Mouse (Mus musculus) kidney, embryonic 16.5 days (tissue): ENCODE results near the gene Hist1h4m. TPM values are rescaled to one million over a fixed set of nuclear protein-coding genes. Genes with fewer than 3 reads are reported as not detected.
A peak's percentile ranks its signal among the peaks of the same experiment; 100 is the strongest.
"Not testable (repeated sequence)": the region's sequence is repeated elsewhere in the genome, so short reads cannot be mapped to it uniquely, and the experiment has no call there.

Source experiments
- ATAC-seq: fragments of 200-750 bp; cut with Nextera tagmentation; 2 replicates; pipeline ENCODE4 v1.8.0; 2017; ENCODE audit warnings: moderate TSS enrichment; ENCODE audit not compliant: low FRiP score, low TSS enrichment
- H3K27ac ChIP-seq: fragments of 300-500 bp; sonication (generic); 2 replicates; pipeline ENCODE4 v1.5.1; 2014; ENCODE audit warnings: low read length
- H3K27me3 ChIP-seq: fragments of 300-500 bp; sonication (generic); 2 replicates; pipeline ENCODE4 v1.6.1; 2014; ENCODE audit warnings: low read length, control low read depth, mixed read lengths; ENCODE audit not compliant: insufficient read depth
- H3K36me3 ChIP-seq: fragments of 300-500 bp; sonication (generic); 2 replicates; pipeline ENCODE4 v1.6.1; 2014; ENCODE audit warnings: low read length, control low read depth, mixed read lengths; ENCODE audit not compliant: insufficient read depth
- H3K4me1 ChIP-seq: fragments of 300-500 bp; sonication (generic); 2 replicates; pipeline ENCODE4 v1.6.1; 2014; ENCODE audit warnings: low read length, control low read depth, mixed read lengths; ENCODE audit not compliant: insufficient read depth
- H3K4me2 ChIP-seq: fragments of 300-500 bp; sonication (generic); replicated peaks from 2 replicates; pipeline ENCODE4 v1.6.1; 2014; ENCODE audit warnings: low read depth, low read length
- H3K4me3 ChIP-seq: fragments of 300-500 bp; sonication (generic); 2 replicates; pipeline ENCODE4 v1.5.1; 2014; ENCODE audit warnings: mild to moderate bottlenecking, low read length
- H3K9ac ChIP-seq: fragments of 300-500 bp; sonication (generic); replicated peaks from 2 replicates; pipeline ENCODE4 v1.6.1; 2014; ENCODE audit warnings: low read length
- H3K9me3 ChIP-seq: fragments of 300-500 bp; sonication (generic); 2 replicates; pipeline ENCODE4 v1.6.1; 2016; ENCODE audit warnings: low read length, control low read depth
- WGBS: fragments of 180-500 bp; shearing (Covaris S2); extraction: QIAGEN DNeasy Blood & Tissue Kit; methylation state at CpG from one replicate; pipeline ENCODE4 v1.1.7; 2014; 5-methylcytosine and 5-hydroxymethylcytosine counted together
- polyA plus RNA-seq: library from polyadenylated mRNA; unstranded; fragments of >200 nt; fragmentation: Nextera tagmentation; extraction: Ambion mirVana; gene quantifications from 2 replicates; pipeline ENCODE4 v1.2.1, GENCODE M21; 2015

The Hist1h4m gene
- polyA plus RNA-seq, 1 experiment from 2014 or later = not detected

DNA sequence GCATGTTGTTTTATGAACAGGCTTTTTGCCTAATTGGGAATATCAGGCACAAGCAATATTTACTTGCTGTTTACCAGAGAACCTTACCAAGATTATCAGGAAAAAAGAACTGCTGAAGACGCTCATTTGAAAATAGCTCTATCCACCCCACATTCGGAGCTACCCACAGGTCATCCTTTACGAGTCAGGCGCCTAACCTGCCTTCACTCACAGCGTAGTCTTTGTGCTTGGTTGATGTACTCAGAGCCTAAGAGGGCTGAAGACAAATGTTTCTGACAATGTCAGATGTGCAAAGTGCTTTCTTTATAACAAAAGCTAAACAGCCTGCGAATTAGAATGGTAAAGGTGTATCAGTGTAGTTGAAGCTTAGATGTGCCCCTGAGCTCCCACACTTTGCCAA, 27.2 kb upstream of the Hist1h4m start:
- Histone ChIP-seq H3K27ac (peak overlapping the region; percentile 91), H3K9me3 (no peaks in the 10 kb centered on the region), H3K4me2 (peak overlapping the region; percentile 51), H3K27me3 (no peaks in the 10 kb centered on the region), H3K4me1 (peaks cover 45% of the 10 kb centered on the region), H3K4me3 (no peak overlapping the region), H3K36me3 (no peaks in the 10 kb centered on the region), H3K9ac (peak overlapping the region; percentile 63)
- 26% methylated on average over 6 of the region's 6 CpGs for WGBS
- ATAC-seq = no peak

DNA sequence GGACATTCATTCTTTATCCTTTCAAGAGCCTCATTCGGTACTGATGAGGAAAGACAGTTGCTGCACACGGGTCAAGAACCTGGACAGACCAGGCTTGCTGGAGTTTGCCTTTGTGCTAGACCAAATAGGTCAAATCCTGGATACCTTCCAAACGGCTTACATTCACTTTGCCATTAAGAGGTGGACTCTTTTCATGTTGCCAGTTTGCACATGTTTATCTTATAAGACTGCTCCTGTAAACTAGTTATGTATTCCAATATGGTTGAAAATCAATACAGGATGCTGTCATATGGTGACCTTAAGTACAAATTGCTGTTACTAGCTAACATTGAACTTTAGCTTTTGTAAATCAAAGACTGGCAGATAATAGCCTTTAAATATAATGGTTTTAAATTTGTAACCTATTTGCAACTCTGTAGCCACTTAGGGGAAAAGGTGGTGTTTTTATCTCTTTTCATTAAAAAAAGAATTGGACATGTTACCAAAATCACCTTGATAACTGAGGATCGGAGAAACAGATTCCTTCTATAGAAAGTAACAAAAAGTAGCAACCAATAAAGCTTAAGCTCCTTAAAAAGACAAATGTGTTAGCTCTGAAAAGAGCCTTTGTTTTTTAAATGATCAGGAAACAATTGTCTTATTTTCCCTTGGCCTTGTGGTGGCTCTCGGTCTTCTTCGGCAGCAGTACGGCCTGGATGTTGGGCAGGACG, 25.2 kb upstream of the Hist1h4m start:
- WGBS = 8% methylated on average over 8 of the region's 8 CpGs
- H3K4me3 ChIP-seq = peak overlapping the region; percentile 44
- H3K4me2 ChIP-seq = peak overlapping the region; percentile 55
- H3K4me1 ChIP-seq = peaks cover 41% of the 10 kb centered on the region
- no peaks in the 10 kb centered on the region for H3K27me3 ChIP-seq
- ATAC-seq = no peak
- H3K36me3 ChIP-seq = no peaks in the 10 kb centered on the region
- H3K9me3 ChIP-seq = no peaks in the 10 kb centered on the region
- peak overlapping the region; percentile 70 for H3K9ac ChIP-seq
- peak overlapping the region; percentile 90 for H3K27ac ChIP-seq

DNA sequence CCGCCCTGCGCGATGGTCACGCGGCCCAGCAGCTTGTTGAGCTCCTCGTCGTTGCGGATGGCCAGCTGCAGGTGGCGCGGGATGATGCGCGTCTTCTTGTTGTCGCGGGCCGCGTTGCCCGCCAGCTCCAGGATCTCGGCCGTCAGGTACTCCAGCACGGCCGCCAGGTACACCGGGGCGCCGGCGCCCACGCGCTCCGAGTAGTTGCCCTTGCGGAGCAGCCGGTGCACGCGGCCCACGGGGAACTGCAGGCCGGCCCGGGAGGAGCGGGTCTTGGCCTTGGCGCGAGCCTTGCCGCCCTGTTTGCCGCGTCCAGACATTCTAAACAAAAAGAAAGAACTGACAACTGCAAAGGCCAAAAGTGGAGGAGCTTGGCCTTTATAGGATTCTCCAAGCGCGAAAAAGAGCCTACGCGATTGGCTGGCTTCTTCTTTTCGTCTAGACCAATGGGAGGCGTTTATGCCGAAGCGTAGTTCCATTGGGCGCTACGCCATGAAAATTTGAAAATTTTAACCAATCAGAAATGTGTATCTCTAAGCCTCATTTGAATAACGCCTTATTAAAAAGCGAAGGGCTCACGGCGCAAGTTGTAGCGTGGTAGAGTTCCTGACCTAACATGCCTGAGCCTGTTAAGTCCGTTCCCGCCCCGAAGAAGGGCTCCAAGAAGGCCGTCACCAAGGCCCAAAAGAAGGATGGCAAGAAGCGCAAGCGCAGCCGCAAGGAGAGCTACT, 24.5 kb upstream of the Hist1h4m start, which contains the start of the genes Hist1h2an and Hist1h2bp:
TSS of gene Hist1h2an (minus strand) at position 320 of the 731 bp plus-strand sequence.
TSS of gene Hist1h2bp (plus strand) at position 563 of the 731 bp plus-strand sequence.
- H3K9me3 ChIP-seq, H3K36me3 ChIP-seq, H3K27me3 ChIP-seq: not testable (repeated sequence)
- Histone ChIP-seq H3K4me2 (peak within 1 kb of the TSS; percentile 55), H3K27ac (peak within 1 kb of the TSS; percentile 90), H3K4me1 (peaks cover 40% of the 10 kb centered on the region), H3K4me3 (peak within 1 kb of the TSS; percentile 44), H3K9ac (peak within 1 kb of the TSS; percentile 70)
- under 1% methylated on average over 36 of the region's 63 CpGs for WGBS
- peak; percentile 96 for ATAC-seq

DNA sequence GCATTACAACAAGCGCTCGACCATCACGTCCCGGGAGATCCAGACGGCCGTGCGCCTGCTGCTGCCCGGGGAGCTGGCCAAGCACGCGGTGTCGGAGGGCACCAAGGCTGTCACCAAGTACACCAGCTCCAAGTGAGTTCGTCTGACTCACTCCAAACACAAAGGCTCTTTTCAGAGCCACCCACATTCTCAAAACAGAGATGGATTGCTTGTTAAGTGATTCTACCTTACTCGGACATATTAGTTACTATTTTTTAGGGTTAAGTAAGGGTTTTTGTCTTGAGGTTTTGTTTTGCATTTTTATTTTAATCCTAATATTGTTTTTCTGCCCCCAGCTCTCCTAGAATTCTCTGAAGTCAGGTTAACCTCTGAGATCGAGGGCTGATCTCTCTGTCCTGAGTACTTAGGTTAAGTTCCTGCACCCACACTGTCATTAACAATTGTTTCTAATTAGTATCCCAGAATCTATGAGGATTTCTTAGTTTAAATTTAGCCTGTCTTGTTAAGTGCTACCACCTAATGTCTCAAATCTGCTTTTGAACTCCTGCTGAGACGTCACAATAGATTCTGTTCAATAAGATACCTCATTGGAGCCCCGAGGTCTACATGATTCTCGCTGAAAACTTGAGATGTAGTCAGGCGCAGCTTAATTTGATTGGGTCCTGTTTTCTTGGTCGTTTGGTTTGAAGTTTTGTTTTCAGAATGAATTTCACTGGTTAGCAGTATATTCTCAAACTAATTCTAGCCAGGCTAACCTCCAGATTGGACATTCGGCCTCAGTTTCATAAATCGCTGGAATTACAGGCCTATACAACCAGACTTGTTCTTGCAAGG, 23.6 kb upstream of the Hist1h4m start:
- Histone ChIP-seq H3K4me1 (peaks cover 33% of the 10 kb centered on the region), H3K4me2 (peak overlapping the region; percentile 48), H3K9me3 (no peaks in the 10 kb centered on the region), H3K27me3 (no peaks in the 10 kb centered on the region), H3K9ac (peak overlapping the region; percentile 55), H3K27ac (peak overlapping the region; percentile 77), H3K36me3 (no peaks in the 10 kb centered on the region), H3K4me3 (peak overlapping the region; percentile 21)
- ATAC-seq = 0 out of 2 replicates have a peak, but pooled peaks have one; percentile 8
- 19% methylated on average over 14 of the region's 21 CpGs for WGBS

DNA sequence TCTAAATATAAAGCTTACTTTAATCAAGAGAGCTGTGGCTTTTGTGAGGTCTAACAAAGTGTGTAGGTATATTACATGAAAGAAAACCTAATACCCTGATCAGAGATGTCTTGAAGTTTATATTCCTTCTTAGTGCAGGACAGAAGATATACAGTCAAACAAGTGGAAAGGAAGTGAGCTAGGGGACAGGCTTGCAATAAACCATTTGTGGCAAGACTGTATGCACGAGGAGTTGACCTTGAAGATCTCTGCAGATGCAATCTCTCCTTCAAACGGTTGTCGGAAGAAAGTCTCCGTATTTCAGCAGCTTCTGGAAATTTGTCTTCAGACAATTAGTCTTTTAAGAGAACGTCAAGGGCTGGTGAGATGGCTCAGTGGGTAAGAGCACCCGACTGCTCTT, 21.6 kb upstream of the Hist1h4m start:
- Histone ChIP-seq H3K4me1 (peaks cover 23% of the 10 kb centered on the region), H3K27me3 (no peaks in the 10 kb centered on the region), H3K4me3 (no peak overlapping the region), H3K36me3 (no peaks in the 10 kb centered on the region), H3K27ac (no peak overlapping the region), H3K9ac (no peak overlapping the region), H3K9me3 (no peaks in the 10 kb centered on the region), H3K4me2 (no peak overlapping the region)
- ATAC-seq = no peak
- 41% methylated on average over 6 of the region's 6 CpGs for WGBS

DNA sequence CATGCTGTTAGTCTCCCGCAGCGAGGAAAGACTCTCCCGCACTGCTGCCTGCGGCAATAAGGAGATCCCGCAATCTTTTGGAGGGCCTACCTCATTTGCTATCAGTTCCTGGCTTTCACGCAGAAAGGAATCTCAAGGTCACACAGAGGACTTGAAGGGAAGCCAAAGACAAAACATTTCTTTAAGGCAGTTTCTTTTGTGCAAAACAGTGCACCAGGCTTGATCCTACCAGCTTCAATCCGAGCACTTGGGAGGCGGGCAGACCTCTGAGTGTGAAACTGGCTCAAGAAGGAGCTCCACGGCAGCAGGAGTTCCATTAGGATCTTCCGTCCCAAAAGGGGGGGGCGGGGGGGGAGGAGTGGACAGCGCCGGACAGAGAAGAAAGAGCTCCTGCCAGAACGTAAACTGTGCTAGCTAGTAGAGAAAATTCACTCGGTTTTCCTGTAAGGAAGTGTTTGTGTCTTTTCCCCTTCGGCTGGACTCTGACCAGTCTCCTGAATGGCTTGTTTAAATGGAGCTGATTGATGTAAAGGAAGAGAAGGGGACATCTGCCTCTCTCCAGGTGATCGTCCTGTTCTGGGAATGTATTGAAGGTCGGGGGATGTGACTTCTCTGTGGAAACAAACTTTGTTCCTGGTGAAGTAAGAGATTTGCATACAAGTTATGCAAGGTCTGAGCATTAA, 20.8 kb upstream of the Hist1h4m start:
- Histone ChIP-seq H3K4me1 (peaks cover 19% of the 10 kb centered on the region), H3K4me2 (peak overlapping the region; percentile 50), H3K9ac (peak overlapping the region; percentile 58), H3K27ac (no peak overlapping the region), H3K4me3 (peak overlapping the region; percentile 22), H3K36me3 (no peaks in the 10 kb centered on the region), H3K27me3 (no peaks in the 10 kb centered on the region), H3K9me3 (no peaks in the 10 kb centered on the region)
- WGBS = 10% methylated on average over 17 of the region's 18 CpGs
- no peak for ATAC-seq

DNA sequence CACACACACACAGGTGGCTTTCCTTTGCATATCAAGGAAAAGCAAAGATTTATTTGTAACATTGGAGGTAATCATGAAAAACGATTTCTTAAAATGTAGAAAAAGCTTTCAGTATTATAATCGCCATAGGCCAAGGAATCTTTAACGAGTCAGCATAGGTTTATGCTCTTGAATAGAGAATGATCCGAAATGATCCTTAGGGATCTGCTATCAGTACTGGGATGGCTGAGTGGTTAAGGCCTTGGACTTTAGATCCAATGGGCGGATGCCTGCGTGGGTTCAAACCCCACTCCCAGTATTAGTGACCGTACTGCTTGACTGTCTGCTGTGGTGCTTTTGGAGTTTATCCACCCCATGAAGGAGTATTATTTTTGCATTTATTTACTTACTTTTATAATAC, 16.0 kb upstream of the Hist1h4m start:
- Histone ChIP-seq H3K36me3 (no peaks in the 10 kb centered on the region), H3K27me3 (no peaks in the 10 kb centered on the region), H3K4me2 (no peak overlapping the region), H3K9ac (no peak overlapping the region), H3K4me1 (peaks cover 5% of the 10 kb centered on the region; the same call in 1 of the 2 replicates), H3K9me3 (no peaks in the 10 kb centered on the region), H3K4me3 (no peak overlapping the region), H3K27ac (no peak overlapping the region)
- ATAC-seq = no peak
- 95% methylated on average over 7 of the region's 7 CpGs for WGBS

DNA sequence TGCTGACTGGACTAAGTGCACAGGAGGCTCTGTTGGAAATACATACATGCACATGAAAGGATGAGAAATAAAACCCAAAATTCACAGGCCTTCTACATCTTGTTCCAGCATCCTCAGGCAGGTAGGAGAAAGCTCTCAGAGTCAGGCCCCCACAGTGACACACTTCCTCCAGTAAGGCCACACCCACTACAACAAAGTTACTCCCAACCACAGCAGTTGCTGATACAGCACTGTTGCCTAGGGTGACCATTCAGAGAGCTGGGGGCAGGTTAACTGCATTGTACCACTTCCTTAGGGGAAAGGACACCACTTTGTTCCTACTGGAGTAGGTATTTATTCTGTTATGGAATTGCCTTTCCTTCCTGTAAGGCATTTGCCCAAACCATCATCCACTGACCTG, 14.4 kb upstream of the Hist1h4m start:
- not testable (repeated sequence) for H3K4me1 ChIP-seq, H3K9me3 ChIP-seq, H3K4me2 ChIP-seq, ATAC-seq, H3K27ac ChIP-seq, H3K4me3 ChIP-seq, H3K9ac ChIP-seq, H3K36me3 ChIP-seq, H3K27me3 ChIP-seq

DNA sequence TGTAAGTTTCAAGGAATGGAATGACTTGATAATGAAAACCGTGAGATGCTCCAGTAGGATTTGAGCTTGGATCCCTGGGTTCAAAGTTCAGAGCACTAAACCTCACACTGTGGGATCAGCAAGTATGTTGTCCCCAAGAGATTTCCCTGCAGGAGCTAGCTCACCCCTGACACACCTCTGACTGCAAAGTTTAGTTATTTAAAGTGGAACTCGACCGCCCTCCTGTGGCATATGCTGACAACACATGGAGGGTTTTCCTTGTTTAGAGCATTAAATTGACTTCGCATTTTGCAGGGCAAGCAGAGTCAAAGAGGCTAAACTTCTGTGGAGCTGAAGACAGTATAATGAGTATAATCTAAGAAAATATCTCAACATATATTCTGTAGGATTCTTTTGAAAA, 8.5 kb upstream of the Hist1h4m start:
- H3K9me3 ChIP-seq, H3K9ac ChIP-seq, H3K4me1 ChIP-seq, H3K27ac ChIP-seq, H3K4me3 ChIP-seq, H3K4me2 ChIP-seq, H3K27me3 ChIP-seq, H3K36me3 ChIP-seq: not testable (repeated sequence)
- peak; percentile 79 for ATAC-seq
- no CpG with 5 or more reads among the region's 4 CpGs for WGBS
